Mouse (Mus musculus) heart, embryonic 10.5 days (tissue): Measurements from ENCODE around the gene Sdf4. TPM values are rescaled to one million over a fixed set of nuclear protein-coding genes. Genes with fewer than 3 reads are reported as not detected.

Experiments
- microRNA counts: library from miRNA; unstranded; fragments of <30 nt; microRNA quantifications from one replicate; lab custom pipeline; 2017
- microRNA-seq: library from miRNA; unstranded; fragments of <30 nt; microRNA quantifications from one replicate; pipeline ENCODE4, GENCODE M21; 2017
- polyA plus RNA-seq: library from polyadenylated mRNA; unstranded; fragments of >200 nt; fragmentation: Nextera tagmentation; extraction: Ambion mirVana; gene quantifications from 2 replicates; pipeline ENCODE4 v1.2.1, GENCODE M21; 2016

Gene Sdf4
- polyA plus RNA-seq, 1 experiment from 2014 or later = 139 TPM

MicroRNAs within 50 kb of the gene (microRNA counts, 519-probe panel; counts per million panel counts)
- microRNA mmu-miR-200a (lab: Ali Mortazavi, UCI) = not detected
- microRNA mmu-miR-200b (lab: Ali Mortazavi, UCI) = 6,177 counts per million, percentile 60 among the panel's probes with 10 or more counts
- microRNA mmu-miR-429 (lab: Ali Mortazavi, UCI) = 5,203 counts per million, percentile 42 among the panel's probes with 10 or more counts

Small RNAs within 50 kb of the gene (microRNA-seq; reads per million reads assigned to microRNA genes)
- gene Mir200a (81.1 reads per million, percentile 49 among the genes with 10 or more reads in this experiment), gene Mir200b (202 reads per million, percentile 58 among the genes with 10 or more reads in this experiment), gene Mir429 (788 reads per million, percentile 76 among the genes with 10 or more reads in this experiment)

Other genes starting within 250 kb of the Sdf4 start
- gene Atad3a, start 231.8 kb upstream of the Sdf4 start, polyA plus RNA-seq = 133 and 147 TPM in 2 replicates
- 2.1 and 3.1 TPM in 2 replicates for gene Vwa1, start 218.2 kb upstream of the Sdf4 start, polyA plus RNA-seq
- gene Tmem88b, start 207.0 kb upstream of the Sdf4 start, polyA plus RNA-seq = 2.1 and 4.7 TPM in 2 replicates
- not detected in 2 replicates for gene Ankrd65, start 202.4 kb upstream of the Sdf4 start, polyA plus RNA-seq
- gene Mrpl20, start 190.0 kb upstream of the Sdf4 start, polyA plus RNA-seq = 176 and 226 TPM in 2 replicates
- gene Ccnl2, start 180.4 kb upstream of the Sdf4 start, polyA plus RNA-seq = 131 and 150 TPM in 2 replicates
- gene Aurkaip1, start 161.6 kb upstream of the Sdf4 start, polyA plus RNA-seq = 157 and 170 TPM in 2 replicates
- gene Mxra8, start 153.2 kb upstream of the Sdf4 start, polyA plus RNA-seq = 39.0 and 50.5 TPM in 2 replicates
- 2.8 and 3.6 TPM in 2 replicates for gene Dvl1, start 145.5 kb upstream of the Sdf4 start, polyA plus RNA-seq
- 0.13 and 0.14 TPM in 2 replicates for gene Tas1r3, start 129.5 kb upstream of the Sdf4 start, polyA plus RNA-seq
- 14.0 and 16.2 TPM in 2 replicates for gene Cptp, start 123.4 kb upstream of the Sdf4 start, polyA plus RNA-seq
- gene Ints11, start 123.3 kb upstream of the Sdf4 start, polyA plus RNA-seq = 52.1 and 73.9 TPM in 2 replicates
- gene Pusl1, start 101.1 kb upstream of the Sdf4 start, polyA plus RNA-seq = 43.8 and 43.9 TPM in 2 replicates
- 12.3 and 13.3 TPM in 2 replicates for gene Acap3, start 101.0 kb upstream of the Sdf4 start, polyA plus RNA-seq
- 97.2 and 135 TPM in 2 replicates for gene Ube2j2, start 49.0 kb upstream of the Sdf4 start, polyA plus RNA-seq
- gene C1qtnf12, start 30.6 kb upstream of the Sdf4 start, polyA plus RNA-seq = 26.2 and 27.0 TPM in 2 replicates
- 10.7 and 12.9 TPM in 2 replicates for gene B3galt6, start 223 bp upstream of the Sdf4 start, polyA plus RNA-seq
- gene Tnfrsf4, start 21.0 kb downstream of the Sdf4 start, polyA plus RNA-seq = 0.28 and 1.0 TPM in 2 replicates
- gene Tnfrsf18, start 33.3 kb downstream of the Sdf4 start, polyA plus RNA-seq = 1.4 and 1.7 TPM in 2 replicates
- 0.19 and 0.38 TPM in 2 replicates for gene Ttll10, start 66.5 kb downstream of the Sdf4 start, polyA plus RNA-seq
- gene 9430015G10Rik, start 117.1 kb downstream of the Sdf4 start, polyA plus RNA-seq = 32.2 and 45.6 TPM in 2 replicates
- 0.27 and 0.55 TPM in 2 replicates for gene Rnf223, start 137.6 kb downstream of the Sdf4 start, polyA plus RNA-seq
- 46.3 and 51.3 TPM in 2 replicates for gene Agrn, start 204.6 kb downstream of the Sdf4 start, polyA plus RNA-seq
- gene Isg15, start 207.9 kb downstream of the Sdf4 start, polyA plus RNA-seq = 0.59 TPM in 1 of 2 replicates, not detected in the other
- 1.3 and 2.0 TPM in 2 replicates for gene AW011738, start 210.4 kb downstream of the Sdf4 start, polyA plus RNA-seq
- gene Perm1, start 223.0 kb downstream of the Sdf4 start, polyA plus RNA-seq = 0.64 and 1.2 TPM in 2 replicates
- 15.2 and 15.9 TPM in 2 replicates for gene Plekhn1, start 242.0 kb downstream of the Sdf4 start, polyA plus RNA-seq
- 59.2 and 96.5 TPM in 2 replicates for gene Noc2l, start 243.1 kb downstream of the Sdf4 start, polyA plus RNA-seq